In genomic region chr10:120169064-120169463, GRCm38 (mm10) we compare ENCODE assay signal across 24 mouse cellular contexts. TPM values are rescaled to one million over a fixed set of nuclear protein-coding genes. Genes with fewer than 3 reads are reported as not detected.
A peak's percentile ranks its signal among the peaks of the same experiment; 100 is the strongest.
DNase-seq lines count a peak whose midpoint lies in the region; ATAC-seq and TF ChIP-seq lines count a peak whose summit lies in the region.
"Had no signal": no experiment of that assay in that cellular context is flagged by ENCODE, and none has a peak within 500 bp of the region (broad histone marks: within the 10 kb centered on the region; RNA-seq: fewer than 3 reads in every experiment).

No protein-coding gene starts in this region.

- no peaks in the 10 kb centered on the region for H3K27me3 ChIP-seq in liver, postnatal 0 days (ENCODE audit: insufficient read depth, low read length)
- H3K27me3 ChIP-seq in ES-Bruce4 (ENCODE audit: control insufficient read depth, insufficient read depth, low read length, poor library complexity, severe bottlenecking) = no peaks in the 10 kb centered on the region
- H3K27me3 ChIP-seq in liver, embryonic 16.5 days (ENCODE audit: control insufficient read depth, insufficient read depth, low read depth, low read length) = no peaks in the 10 kb centered on the region
- H3K27me3 ChIP-seq: midbrain, embryonic 13.5 days had no signal

- TF ChIP-seq CTCF in liver, postnatal 0 days (IDR thresholded peaks at IDR 0.05; ENCODE audit: low read depth) = no peak
- TF ChIP-seq CTCF in ES-Bruce4 (IDR thresholded peaks at IDR 0.05; ENCODE audit: low read depth, low read length) = no peak

- no peaks in the 10 kb centered on the region for H3K36me3 ChIP-seq in liver, postnatal 0 days (replicated peaks; ENCODE audit: insufficient read depth, low read length)
- peaks cover 12% of the 10 kb centered on the region for H3K36me3 ChIP-seq in ES-Bruce4 (ENCODE audit: control insufficient read depth, insufficient read depth, low read length, poor library complexity, severe bottlenecking)
- H3K36me3 ChIP-seq in liver, embryonic 16.5 days (ENCODE audit: control insufficient read depth, insufficient read depth) = no peaks in the 10 kb centered on the region
- H3K36me3 ChIP-seq: midbrain, embryonic 13.5 days had no signal

- no peak for TF ChIP-seq POLR2A in ES-Bruce4 (IDR thresholded peaks at IDR 0.05; ENCODE audit: insufficient read depth, low read length)

- whole genome bisulfite sequencing in liver, postnatal 0 days (ENCODE audit: insufficient replicate concordance) = 28% methylated on average over 10 of the region's 10 CpGs
- 22% methylated on average over 10 of the region's 10 CpGs for WGBS in liver, embryonic 16.5 days (ENCODE audit: insufficient replicate concordance)

- H3K4me1 ChIP-seq in liver, postnatal 0 days (ENCODE audit: insufficient read depth) = no peaks in the 10 kb centered on the region
- H3K4me1 ChIP-seq in ES-Bruce4 (ENCODE audit: control insufficient read depth, insufficient read depth, low read length) = peaks cover 3% of the 10 kb centered on the region
- H3K4me1 ChIP-seq in liver, embryonic 16.5 days (ENCODE audit: control insufficient read depth, low read depth, low read length) = no peaks in the 10 kb centered on the region; the same call in 1 of the 2 replicates

- H3K9ac ChIP-seq in liver, postnatal 0 days (replicated peaks) = no peak overlapping the region
- H3K9ac ChIP-seq in ES-Bruce4 (ENCODE audit: low read depth, poor library complexity, severe bottlenecking) = peak overlapping the region; percentile 66
- H3K9ac ChIP-seq in liver, embryonic 16.5 days (ENCODE audit: low read depth, low read length) = no peak overlapping the region
- H3K9ac ChIP-seq: forebrain, postnatal 0 days; hindbrain, embryonic 14.5 days; midbrain, embryonic 13.5 days had no signal

- peak; percentile 16 for DNase-seq in liver
- DNase-seq in liver, postnatal 0 days = no peak
- no peak for DNase-seq in right cerebral cortex, postnatal 25 days
- DNase-seq in gastrocnemius, adult 18-20 months (ENCODE audit: low spot score) = no peak
- DNase-seq: adrenal gland, adult 2 months; cerebellum, adult 11-12 months; cerebellum, postnatal 10 days; forebrain, postnatal 0 days; gastrocnemius, postnatal 36 days; heart, postnatal 4 days; kidney, adult 8-10 months; kidney, postnatal 10 days; lung, adult 2 months; thymus, adult 2 months; thymus, postnatal 4 days had no signal

- no peak overlapping the region for H3K4me2 ChIP-seq in liver, postnatal 0 days (ENCODE audit: low read depth, low read length)
- H3K4me2 ChIP-seq in liver, embryonic 16.5 days (ENCODE audit: low read depth, low read length) = 0 out of 2 replicates have a peak overlapping the region, but pooled peaks have one; percentile 6
- H3K4me2 ChIP-seq: hindbrain, embryonic 14.5 days; midbrain, embryonic 13.5 days had no signal

- no peak overlapping the region for H3K4me3 ChIP-seq in liver, postnatal 0 days (ENCODE audit: low read depth, low read length)
- H3K4me3 ChIP-seq in ES-Bruce4 (ENCODE audit: low read depth, low read length) = peak overlapping the region; percentile 23
- no peak overlapping the region for H3K4me3 ChIP-seq in liver, embryonic 16.5 days (ENCODE audit: low read depth, low read length)
- H3K4me3 ChIP-seq: layer of hippocampus, adult 2 months; midbrain, embryonic 13.5 days had no signal

- no peak for ATAC-seq in liver, postnatal 0 days
- peak; percentile 30; the same call in 1 of the 2 replicates for ATAC-seq in common myeloid progenitor, adult 5-6 weeks (replicated peaks; ENCODE audit: low read depth, poor library complexity, severe bottlenecking)
- no peak for ATAC-seq in liver, embryonic 16.5 days (ENCODE audit: low read depth)
- no peak for ATAC-seq in erythroblast, adult 5-6 weeks (replicated peaks; ENCODE audit: low FRiP score, poor library complexity, severe bottlenecking)
- ATAC-seq: forebrain, postnatal 0 days; inflammation-experienced regulatory T-cells, adult 6 months; midbrain, embryonic 13.5 days had no signal

- H3K9me3 ChIP-seq in liver, postnatal 0 days (ENCODE audit: low read length) = no peaks in the 10 kb centered on the region
- H3K9me3 ChIP-seq in ES-Bruce4 (replicated peaks; ENCODE audit: control insufficient read depth, insufficient read depth, low read length, poor library complexity, severe bottlenecking) = peaks cover 19% of the 10 kb centered on the region
- no peaks in the 10 kb centered on the region for H3K9me3 ChIP-seq in liver, embryonic 16.5 days (replicated peaks; ENCODE audit: control insufficient read depth, low read length)
- H3K9me3 ChIP-seq: midbrain, embryonic 13.5 days had no signal

- no peak for TF ChIP-seq EP300 in liver, postnatal 0 days (IDR thresholded peaks at IDR 0.05; ENCODE audit: low read depth)
- no peak for TF ChIP-seq EP300 in ES-Bruce4 (IDR thresholded peaks at IDR 0.05; ENCODE audit: insufficient read depth, low read depth, low read length)

- H3K27ac ChIP-seq in liver, postnatal 0 days (ENCODE audit: low read depth) = no peak overlapping the region
- H3K27ac ChIP-seq in ES-Bruce4 (ENCODE audit: insufficient read depth, low read length) = peak overlapping the region; percentile 91
- no peak overlapping the region for H3K27ac ChIP-seq in liver, embryonic 16.5 days (ENCODE audit: low read length)
- H3K27ac ChIP-seq: hindbrain, embryonic 14.5 days; layer of hippocampus, adult 2 months; macrophage; midbrain, embryonic 13.5 days had no signal

RNA-seq across cellular contexts. Expression of gene Tmbim4, which starts 32.3 kb away (rescaled TPM):
- polyA plus RNA-seq in liver, postnatal 0 days (2015; fragmentation: Nextera tagmentation; extraction: Ambion mirVana) = 140 and 150 TPM in 2 replicates
- polyA plus RNA-seq in ES-Bruce4 (2011; ENCODE audit: insufficient read depth, insufficient read length, low read depth, missing spikeins) = 52.1 and 56.3 TPM in 2 replicates
- 97.8 and 138 TPM in 2 replicates for total RNA-seq in common myeloid progenitor, adult 5-6 weeks (2017)
- 75.4 and 81.2 TPM in 2 replicates for polyA plus RNA-seq in liver, embryonic 16.5 days (2015; fragmentation: Nextera tagmentation; extraction: Ambion mirVana)
- 53.4 and 61.2 TPM in 2 replicates for total RNA-seq in erythroblast, adult 5-6 weeks (2015; ENCODE audit: low replicate concordance)
- 48.5 and 53.2 TPM in 2 replicates for total RNA-seq in erythroblast, adult 5-6 weeks (2017; ENCODE audit: low replicate concordance)
- 10 to 100 TPM; 76.7 to 79.2 TPM for total RNA-seq in gastrocnemius, adult 18-20 months (2021)

RNA-seq across cellular contexts. Expression of gene Irak3, which starts 32.9 kb away (rescaled TPM):
- polyA plus RNA-seq in liver, postnatal 0 days (2015; fragmentation: Nextera tagmentation; extraction: Ambion mirVana) = 1.5 and 1.6 TPM in 2 replicates
- polyA plus RNA-seq in ES-Bruce4 (2011; ENCODE audit: insufficient read depth, insufficient read length, low read depth, missing spikeins) = 10.3 and 12.1 TPM in 2 replicates
- total RNA-seq in common myeloid progenitor, adult 5-6 weeks (2017) = 11.9 and 16.8 TPM in 2 replicates
- polyA plus RNA-seq in liver, embryonic 16.5 days (2015; fragmentation: Nextera tagmentation; extraction: Ambion mirVana) = 1.6 and 1.8 TPM in 2 replicates
- total RNA-seq in erythroblast, adult 5-6 weeks (2015; ENCODE audit: low replicate concordance) = 17.3 and 37.1 TPM in 2 replicates
- 5.7 and 9.2 TPM in 2 replicates for total RNA-seq in erythroblast, adult 5-6 weeks (2017; ENCODE audit: low replicate concordance)
- 1 to 10 TPM; 1.9 to 2.9 TPM for total RNA-seq in gastrocnemius, adult 18-20 months (2021)

RNA-seq across cellular contexts. Expression of gene Helb, which starts 56.3 kb away (rescaled TPM):
- polyA plus RNA-seq in liver, postnatal 0 days (2015; fragmentation: Nextera tagmentation; extraction: Ambion mirVana) = 3.6 and 5.0 TPM in 2 replicates
- polyA plus RNA-seq in ES-Bruce4 (2011; ENCODE audit: insufficient read depth, insufficient read length, low read depth, missing spikeins) = 30.4 and 30.9 TPM in 2 replicates
- 33.2 and 33.8 TPM in 2 replicates for total RNA-seq in common myeloid progenitor, adult 5-6 weeks (2017)
- polyA plus RNA-seq in liver, embryonic 16.5 days (2015; fragmentation: Nextera tagmentation; extraction: Ambion mirVana) = 7.4 and 7.7 TPM in 2 replicates
- total RNA-seq in erythroblast, adult 5-6 weeks (2015; ENCODE audit: low replicate concordance) = 9.4 and 31.7 TPM in 2 replicates
- total RNA-seq in erythroblast, adult 5-6 weeks (2017; ENCODE audit: low replicate concordance) = 24.0 and 29.6 TPM in 2 replicates
- total RNA-seq in gastrocnemius, adult 18-20 months (2021) = 1 to 10 TPM; 5.0 to 6.8 TPM

RNA-seq across cellular contexts. Expression of gene Llph, which starts 57.8 kb away (rescaled TPM):
- polyA plus RNA-seq in liver, postnatal 0 days (2015; fragmentation: Nextera tagmentation; extraction: Ambion mirVana) = 33.5 and 33.9 TPM in 2 replicates
- polyA plus RNA-seq in ES-Bruce4 (2011; ENCODE audit: insufficient read depth, insufficient read length, low read depth, missing spikeins) = 53.7 and 62.6 TPM in 2 replicates
- 97.9 and 108 TPM in 2 replicates for total RNA-seq in common myeloid progenitor, adult 5-6 weeks (2017)
- polyA plus RNA-seq in liver, embryonic 16.5 days (2015; fragmentation: Nextera tagmentation; extraction: Ambion mirVana) = 19.2 and 21.9 TPM in 2 replicates
- 14.8 and 17.6 TPM in 2 replicates for total RNA-seq in erythroblast, adult 5-6 weeks (2015; ENCODE audit: low replicate concordance)
- 15.8 and 27.3 TPM in 2 replicates for total RNA-seq in erythroblast, adult 5-6 weeks (2017; ENCODE audit: low replicate concordance)
- 10 to 100 TPM; 15.9 to 17.3 TPM for total RNA-seq in gastrocnemius, adult 18-20 months (2021)
